Mouse (Mus musculus) bone marrow macrophage, adult 2 months (primary cell): ENCODE measurements around the gene Dhx16. TPM values are rescaled to one million over a fixed set of nuclear protein-coding genes. Genes with fewer than 3 reads are reported as not detected.

Experiments
- H3K27ac ChIP-seq: 2 replicates; pipeline ENCODE4 v1.5.1; 2012; ENCODE audit warnings: low read depth, low read length; ENCODE audit not compliant: insufficient read depth
- H3K4me1 ChIP-seq: 2 replicates; pipeline ENCODE4 v1.6.1; 2012; ENCODE audit warnings: low read length; ENCODE audit not compliant: control insufficient read depth, insufficient read depth
- H3K4me3 ChIP-seq: 2 replicates; pipeline ENCODE4 v1.5.1; 2012; ENCODE audit warnings: mild to moderate bottlenecking, low read length, moderate library complexity; ENCODE audit not compliant: insufficient read depth
- CTCF ChIP-seq: IDR thresholded peaks from 2 replicates; pipeline ENCODE4 v1.5.1; 2012; ENCODE audit warnings: low read depth, mild to moderate bottlenecking, low read length, moderate library complexity
- POLR2A ChIP-seq: IDR thresholded peaks from 2 replicates; pipeline ENCODE4 v1.6.1; 2012; ENCODE audit warnings: mild to moderate bottlenecking, low read depth, low read length, borderline replicate concordance
- polyA plus RNA-seq: library from polyadenylated mRNA; stranded (reverse); fragments of >200 nt; gene quantifications from 2 replicates; pipeline ENCODE4 v1.2.4, GENCODE M21; 2012; ENCODE audit not compliant: missing spikeins, insufficient read depth, insufficient read length

Dhx16 gene
- polyA plus RNA-seq, 1 experiment = 57.5 TPM

DNA sequence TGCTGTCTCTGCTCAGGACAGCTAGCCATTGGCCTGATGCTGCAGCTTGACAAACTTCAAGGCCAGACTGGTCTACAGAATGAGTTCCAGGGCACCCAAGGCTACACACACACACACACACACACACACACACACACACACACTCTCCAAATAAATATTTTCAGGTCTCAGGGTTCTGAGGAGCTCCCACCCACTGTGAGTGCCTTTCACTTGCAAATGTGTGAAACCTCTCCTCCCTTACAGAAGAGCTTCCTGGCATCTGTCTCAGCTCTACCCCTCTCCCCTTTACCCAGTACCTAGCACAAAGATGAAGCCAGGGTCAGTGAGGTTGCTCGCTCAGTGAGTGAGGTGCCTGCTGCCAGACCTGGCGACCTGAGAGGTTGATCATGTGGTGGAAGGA lies 59.5 kb downstream of the Dhx16 start:
- H3K27ac ChIP-seq = no peak overlapping the region
- H3K4me1 ChIP-seq = no peaks in the 10 kb centered on the region
- TF ChIP-seq POLR2A (no peak), CTCF (no peak)
- H3K4me3 ChIP-seq = no peak overlapping the region

- no peaks in the 10 kb centered on the region for H3K4me1 ChIP-seq
- no peak overlapping the region for H3K27ac ChIP-seq
- TF ChIP-seq POLR2A (no peak), CTCF (no peak)
- H3K4me3 ChIP-seq = no peak overlapping the region
Observed at GRCm38 (mm10) chr17:35939941-35940340, 60.3 kb downstream of the Dhx16 start.

Other genes starting within 250 kb of the Dhx16 start
- gene Mucl3, start 236.1 kb upstream of the Dhx16 start, polyA plus RNA-seq = not detected in 2 replicates
- gene Vars2, start 212.2 kb upstream of the Dhx16 start, polyA plus RNA-seq = 10.2 and 12.1 TPM in 2 replicates
- gene Gtf2h4, start 206.1 kb upstream of the Dhx16 start, polyA plus RNA-seq = 12.2 and 15.8 TPM in 2 replicates
- gene Ddr1, start 175.2 kb upstream of the Dhx16 start, polyA plus RNA-seq = 0.60 and 0.63 TPM in 2 replicates
- 40.6 and 46.7 TPM in 2 replicates for gene Ier3, start 58.1 kb upstream of the Dhx16 start, polyA plus RNA-seq
- 52.7 and 69.3 TPM in 2 replicates for gene Flot1, start 56.6 kb upstream of the Dhx16 start, polyA plus RNA-seq
- 481 and 519 TPM in 2 replicates for gene Tubb5, start 41.5 kb upstream of the Dhx16 start, polyA plus RNA-seq
- 16.1 and 17.7 TPM in 2 replicates for gene Mdc1, start 38.3 kb upstream of the Dhx16 start, polyA plus RNA-seq
- gene Nrm, start 18.5 kb upstream of the Dhx16 start, polyA plus RNA-seq = 31.7 and 33.1 TPM in 2 replicates
- gene Ppp1r18, start 14.2 kb upstream of the Dhx16 start, polyA plus RNA-seq = 202 and 205 TPM in 2 replicates
- 36.9 and 39.3 TPM in 2 replicates for gene 2310061I04Rik, start 17.6 kb downstream of the Dhx16 start, polyA plus RNA-seq
- gene Atat1, start 30.3 kb downstream of the Dhx16 start, polyA plus RNA-seq = 22.7 and 23.8 TPM in 2 replicates
- gene Mrps18b, start 36.6 kb downstream of the Dhx16 start, polyA plus RNA-seq = 21.0 and 29.4 TPM in 2 replicates
- gene Ppp1r10, start 36.6 kb downstream of the Dhx16 start, polyA plus RNA-seq = 36.0 and 46.0 TPM in 2 replicates
- gene Abcf1, start 89.9 kb downstream of the Dhx16 start, polyA plus RNA-seq = 96.1 and 104 TPM in 2 replicates
- gene Gnl1, start 100.0 kb downstream of the Dhx16 start, polyA plus RNA-seq = 27.7 and 28.1 TPM in 2 replicates
- gene Prr3, start 100.4 kb downstream of the Dhx16 start, polyA plus RNA-seq = 15.6 and 19.5 TPM in 2 replicates
- 52.2 and 56.0 TPM in 2 replicates for gene H2-T24, start 140.7 kb downstream of the Dhx16 start, polyA plus RNA-seq
- gene H2-T23, start 153.0 kb downstream of the Dhx16 start, polyA plus RNA-seq = 351 and 364 TPM in 2 replicates
- 89.0 and 112 TPM in 2 replicates for gene H2-T22, start 162.9 kb downstream of the Dhx16 start, polyA plus RNA-seq
- 0.72 TPM in 1 of 2 replicates, not detected in the other for gene Gm6034, start 163.1 kb downstream of the Dhx16 start, polyA plus RNA-seq
- gene Gm11127, start 178.6 kb downstream of the Dhx16 start, polyA plus RNA-seq = not detected in 2 replicates
- gene Gm19684, start 241.9 kb downstream of the Dhx16 start, polyA plus RNA-seq = 1.1 and 1.8 TPM in 2 replicates
- not detected in 2 replicates for gene Gm7030, start 249.6 kb downstream of the Dhx16 start, polyA plus RNA-seq